Mouse (Mus musculus) stomach, embryonic 14.5 days (tissue): ENCODE results near the gene Pknox1. TPM values are rescaled to one million over a fixed set of nuclear protein-coding genes. Genes with fewer than 3 reads are reported as not detected.
A peak's percentile ranks its signal among the peaks of the same experiment; 100 is the strongest.
"Not testable (repeated sequence)": the region's sequence is repeated elsewhere in the genome, so short reads cannot be mapped to it uniquely, and the experiment has no call there.

ENCODE experiments used
- ATAC-seq: fragments of 200-750 bp; cut with Nextera tagmentation; 2 replicates; pipeline ENCODE4 v1.8.0; 2017; ENCODE audit warnings: low read depth, moderate TSS enrichment; ENCODE audit not compliant: insufficient number of reproducible peaks, insufficient read depth, low FRiP score
- H3K27ac ChIP-seq: fragments of 300-500 bp; sonication (generic); 2 replicates; pipeline ENCODE4 v1.5.1; 2014; ENCODE audit warnings: mild to moderate bottlenecking, low read length, moderate library complexity, mixed read lengths
- H3K27me3 ChIP-seq: fragments of 300-500 bp; sonication (generic); 2 replicates; pipeline ENCODE4 v1.6.1; 2014; ENCODE audit warnings: low read length, control low read depth, mixed read lengths; ENCODE audit not compliant: control insufficient read depth, insufficient read depth
- H3K36me3 ChIP-seq: fragments of 300-500 bp; sonication (generic); 2 replicates; pipeline ENCODE4 v1.6.1; 2014; ENCODE audit warnings: mild to moderate bottlenecking, control low read depth, low read length, moderate library complexity, mixed read lengths; ENCODE audit not compliant: control insufficient read depth, insufficient read depth
- H3K4me1 ChIP-seq: fragments of 300-500 bp; sonication (generic); 2 replicates; pipeline ENCODE4 v1.6.1; 2014; ENCODE audit warnings: low read length, control low read depth, mixed read lengths; ENCODE audit not compliant: control insufficient read depth, insufficient read depth
- H3K4me2 ChIP-seq: fragments of 300-500 bp; sonication (generic); replicated peaks from 2 replicates; pipeline ENCODE4 v1.6.1; 2014; ENCODE audit warnings: low read depth, low read length, control low read depth
- H3K4me3 ChIP-seq: fragments of 300-500 bp; sonication (generic); 2 replicates; pipeline ENCODE4 v1.5.1; 2014; ENCODE audit warnings: low read depth, low read length, control low read depth
- H3K9ac ChIP-seq: fragments of 300-500 bp; sonication (generic); replicated peaks from 2 replicates; pipeline ENCODE4 v1.6.1; 2014; ENCODE audit warnings: low read depth, mild to moderate bottlenecking, control low read depth, low read length, moderate library complexity, mixed read lengths
- H3K9me3 ChIP-seq: fragments of 300-500 bp; sonication (generic); 2 replicates; pipeline ENCODE4 v1.6.1; 2016; ENCODE audit warnings: low read depth, low read length, control low read depth; ENCODE audit not compliant: control insufficient read depth
- WGBS: fragments of 180-500 bp; shearing (Covaris S2); extraction: QIAGEN DNeasy Blood & Tissue Kit; methylation state at CpG from one replicate; pipeline ENCODE4 v1.1.7; 2014; 5-methylcytosine and 5-hydroxymethylcytosine counted together
- polyA plus RNA-seq: library from polyadenylated mRNA; unstranded; fragments of >200 nt; fragmentation: Nextera tagmentation; extraction: Ambion mirVana; gene quantifications from 2 replicates; pipeline ENCODE4 v1.2.1, GENCODE M21; 2014

Gene Pknox1
- polyA plus RNA-seq, 1 experiment from 2014 or later: 45.1 TPM

DNA sequence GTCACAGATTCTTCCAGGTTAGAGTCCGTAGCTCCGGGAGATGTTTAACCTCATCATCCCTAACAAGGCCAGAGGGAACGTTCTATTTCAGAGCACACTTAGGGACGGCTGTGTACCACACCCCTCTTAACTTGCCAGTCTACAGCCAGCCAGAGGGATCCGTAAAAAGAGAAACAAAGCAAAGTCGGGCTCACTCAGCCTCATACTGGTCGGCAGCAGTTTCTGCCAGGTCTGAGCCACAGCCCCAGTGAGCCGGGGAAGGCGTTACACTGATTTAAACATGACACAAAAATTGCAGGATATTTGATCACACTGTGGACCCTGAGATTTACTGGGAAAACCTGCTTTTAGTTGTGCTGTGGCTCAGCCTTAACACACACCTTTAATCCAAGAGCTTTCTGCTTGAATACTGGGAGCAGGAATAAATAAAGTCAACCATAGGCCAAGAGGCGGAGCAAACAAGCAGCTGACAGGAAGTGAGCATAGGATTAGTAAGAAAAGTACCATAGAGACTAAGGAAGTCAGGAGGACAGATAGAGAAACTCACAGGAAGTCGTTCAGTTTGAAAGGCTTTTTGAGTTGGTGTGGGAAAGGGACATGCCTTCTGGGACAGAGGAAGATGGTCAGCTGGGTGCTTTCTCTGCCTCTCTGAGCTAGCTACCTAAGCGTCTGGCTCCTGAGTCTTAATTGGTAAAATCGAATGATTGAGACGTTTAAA is 32.9 kb upstream of the Pknox1 start:
- Histone ChIP-seq H3K9ac (no peak overlapping the region), H3K27me3 (no peaks in the 10 kb centered on the region), H3K36me3 (peaks cover 34% of the 10 kb centered on the region), H3K27ac (no peak overlapping the region), H3K9me3 (no peaks in the 10 kb centered on the region), H3K4me2 (no peak overlapping the region), H3K4me1 (peaks cover 8% of the 10 kb centered on the region; the same call in 1 of the 2 replicates), H3K4me3 (no peak overlapping the region)
- no peak for ATAC-seq
- 85% methylated on average over 14 of the region's 14 CpGs for WGBS

DNA sequence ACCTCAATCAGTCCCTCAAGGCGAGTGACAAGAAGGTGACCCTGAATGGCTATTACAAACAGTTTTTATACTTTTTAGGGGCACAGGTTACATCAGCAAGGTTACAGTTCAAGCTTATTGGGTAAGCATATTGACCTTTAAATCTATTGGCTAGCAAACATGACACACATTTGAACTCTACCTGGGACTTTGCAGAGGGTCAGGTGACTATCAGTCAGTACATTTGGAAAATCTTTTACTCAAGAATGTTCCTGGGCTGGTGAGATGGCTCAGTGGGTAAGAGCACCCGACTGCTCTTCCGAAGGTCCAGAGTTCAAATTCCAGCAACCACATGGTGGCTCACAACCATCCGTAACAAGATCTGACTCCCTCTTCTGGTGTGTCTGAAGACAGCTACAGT is 32.2 kb upstream of the Pknox1 start:
- WGBS: 91% methylated on average over 3 of the region's 4 CpGs
- H3K27ac ChIP-seq, H3K9me3 ChIP-seq, H3K27me3 ChIP-seq, H3K4me3 ChIP-seq, H3K9ac ChIP-seq, H3K4me2 ChIP-seq, H3K4me1 ChIP-seq, ATAC-seq: not testable (repeated sequence)
- H3K36me3 ChIP-seq: peaks cover 27% of the 10 kb centered on the region

DNA sequence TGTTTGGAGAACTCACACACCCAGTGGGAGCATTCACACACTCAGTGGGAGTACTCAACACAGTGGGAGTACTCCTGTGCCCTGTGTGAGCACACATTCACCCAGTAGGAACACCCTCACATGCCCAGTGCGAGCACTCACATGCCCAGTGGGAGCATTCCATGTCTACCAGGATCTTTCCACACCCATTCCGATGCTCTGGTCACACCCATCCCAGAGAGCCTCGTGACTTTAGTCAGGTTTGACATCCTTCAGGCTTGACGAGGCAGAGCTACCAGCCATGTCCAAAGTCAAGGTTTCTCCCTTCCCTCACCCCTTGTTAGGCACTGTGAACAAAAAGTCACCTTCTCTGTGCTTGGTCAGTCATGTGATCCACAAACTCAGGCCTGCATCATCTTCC is 29.2 kb upstream of the Pknox1 start:
- Histone ChIP-seq H3K9me3 (no peaks in the 10 kb centered on the region), H3K27me3 (no peaks in the 10 kb centered on the region), H3K4me2 (no peak overlapping the region), H3K9ac (no peak overlapping the region), H3K4me3 (no peak overlapping the region), H3K27ac (peak overlapping the region; percentile 58), H3K36me3 (peaks cover 13% of the 10 kb centered on the region), H3K4me1 (peaks cover 8% of the 10 kb centered on the region; the same call in 1 of the 2 replicates)
- 0 out of 2 replicates have a peak, but pooled peaks have one; percentile 3 for ATAC-seq
- 63% methylated on average over 4 of the region's 4 CpGs for WGBS

DNA sequence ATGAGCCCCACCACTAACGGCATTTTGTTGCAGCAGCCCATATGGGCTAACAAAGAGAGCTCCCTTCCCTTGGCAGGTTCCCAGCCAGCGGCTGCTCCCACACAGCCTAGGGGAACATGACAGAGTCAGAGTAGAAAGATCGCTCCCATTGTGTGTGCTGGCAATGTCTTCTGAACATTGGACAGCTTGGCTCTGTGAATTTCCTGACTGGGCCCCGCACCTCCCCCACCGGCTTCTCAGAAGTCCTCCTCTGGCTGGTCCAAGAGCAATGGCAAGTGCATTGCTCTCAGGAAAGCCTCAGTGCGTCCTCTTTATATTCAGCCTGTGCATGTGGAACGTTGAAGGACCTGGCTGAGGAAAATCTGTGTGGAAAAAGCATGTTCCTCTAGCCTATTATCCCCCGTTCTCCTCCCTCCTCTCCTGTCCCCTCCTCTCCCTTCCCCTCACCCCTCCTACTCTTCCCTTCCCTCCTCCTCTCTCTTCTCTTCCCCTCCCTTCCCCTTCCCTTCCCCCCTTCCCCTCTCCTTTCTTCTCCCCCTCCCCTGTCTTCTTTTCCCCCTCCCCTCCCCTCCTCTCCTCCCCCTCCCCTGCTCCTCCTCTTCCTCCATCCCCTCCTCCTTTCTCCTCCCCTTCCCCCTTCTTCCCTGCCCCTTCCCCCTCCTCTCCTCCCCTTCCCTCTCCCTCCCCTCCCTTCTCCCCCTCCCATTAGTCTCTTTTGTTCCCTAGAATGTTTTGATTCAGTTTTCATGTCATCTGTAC is 28.5 kb upstream of the Pknox1 start:
- no peak overlapping the region for H3K4me3 ChIP-seq
- peaks cover 8% of the 10 kb centered on the region; the same call in 1 of the 2 replicates for H3K4me1 ChIP-seq
- H3K9ac ChIP-seq: no peak overlapping the region
- peaks cover 8% of the 10 kb centered on the region for H3K36me3 ChIP-seq
- H3K4me2 ChIP-seq: no peak overlapping the region
- H3K27ac ChIP-seq: peak overlapping the region; percentile 58
- 40% methylated on average over 8 of the region's 8 CpGs for WGBS
- peak; percentile 61; the same call in 1 of the 2 replicates for ATAC-seq
- H3K27me3 ChIP-seq: no peaks in the 10 kb centered on the region
- no peaks in the 10 kb centered on the region for H3K9me3 ChIP-seq

DNA sequence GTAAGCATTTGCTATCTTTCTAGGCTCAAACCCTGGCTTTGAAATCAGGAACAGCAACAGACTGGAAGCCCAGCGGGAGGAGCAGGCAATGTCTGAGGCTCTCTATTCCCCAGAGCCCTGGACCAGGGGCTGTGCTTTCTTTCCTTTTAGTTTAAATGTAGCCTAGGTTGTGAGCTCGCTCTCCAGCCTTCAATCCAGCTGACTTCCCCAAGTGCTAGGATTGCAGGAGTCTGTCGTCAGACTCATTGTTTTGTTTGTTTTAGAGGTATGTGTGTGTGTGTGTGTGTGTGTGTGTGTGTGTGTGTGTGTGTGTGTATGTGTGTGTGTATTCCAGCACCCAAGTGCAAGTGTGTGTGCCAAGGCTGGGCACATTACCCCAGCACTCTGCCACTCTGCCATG is 24.4 kb upstream of the Pknox1 start:
- Histone ChIP-seq H3K36me3 (no peaks in the 10 kb centered on the region), H3K4me2 (no peak overlapping the region), H3K9me3 (no peaks in the 10 kb centered on the region), H3K9ac (no peak overlapping the region), H3K27me3 (no peaks in the 10 kb centered on the region), H3K4me1 (peaks cover 16% of the 10 kb centered on the region), H3K27ac (no peak overlapping the region), H3K4me3 (no peak overlapping the region)
- no peak for ATAC-seq
- 54% methylated on average over 3 of the region's 3 CpGs for WGBS

DNA sequence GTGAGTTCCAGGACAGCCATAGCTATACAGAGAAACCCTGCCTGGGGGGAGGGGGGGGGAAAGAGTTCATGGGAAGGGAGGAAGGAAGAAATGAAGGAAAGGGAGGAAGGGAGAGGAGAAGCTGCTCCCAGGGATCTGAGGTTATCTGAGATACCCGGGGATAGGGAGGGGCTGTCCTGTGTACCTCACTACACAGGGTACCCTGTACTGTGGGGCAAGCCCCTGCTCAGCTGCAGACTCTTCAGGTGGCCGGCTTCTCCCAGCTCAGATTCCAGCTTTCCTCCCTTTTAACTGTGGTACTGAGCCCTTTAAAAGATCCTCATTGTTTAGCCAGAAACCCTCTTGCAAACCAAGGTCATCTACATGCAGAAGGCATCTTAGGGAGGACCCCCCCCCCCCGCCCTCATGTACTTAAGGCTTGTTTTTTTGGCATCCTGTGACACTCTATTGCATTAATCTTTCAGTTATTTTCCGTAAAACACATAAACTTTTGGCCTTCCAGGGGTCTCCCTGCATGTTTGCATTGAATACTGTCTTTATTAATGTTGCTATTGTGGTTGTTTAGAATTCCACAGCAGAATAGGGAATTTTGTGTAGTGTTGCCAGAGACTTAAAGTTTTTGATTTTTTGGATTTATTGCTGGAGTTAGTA is 23.6 kb upstream of the Pknox1 start:
- no peak for ATAC-seq
- 56% methylated on average over 4 of the region's 4 CpGs for WGBS
- Histone ChIP-seq H3K27me3 (no peaks in the 10 kb centered on the region), H3K4me2 (no peak overlapping the region), H3K4me1 (peaks cover 9% of the 10 kb centered on the region), H3K36me3 (no peaks in the 10 kb centered on the region), H3K4me3 (no peak overlapping the region), H3K9me3 (no peaks in the 10 kb centered on the region), H3K9ac (no peak overlapping the region), H3K27ac (0 out of 2 replicates have a peak overlapping the region, but pooled peaks have one; percentile 29)

DNA sequence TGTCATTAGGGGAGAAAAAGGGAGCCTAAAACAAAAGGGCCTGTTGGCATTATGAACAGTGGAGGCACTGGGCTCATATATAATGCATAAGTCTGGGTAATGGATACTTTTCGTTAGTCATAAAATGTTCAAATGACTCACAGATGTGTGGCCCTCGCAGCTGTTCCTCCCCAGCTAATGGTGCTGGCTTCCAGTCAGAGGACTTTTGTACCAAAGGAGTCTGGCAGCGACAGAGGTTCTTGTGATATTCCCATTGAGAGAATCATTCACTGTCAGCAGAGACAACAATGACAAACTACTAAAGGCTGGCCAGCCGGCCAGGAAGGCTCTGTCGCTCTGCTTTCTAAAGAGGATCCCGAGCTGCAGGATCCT is 23.1 kb upstream of the Pknox1 start:
- Histone ChIP-seq H3K36me3 (no peaks in the 10 kb centered on the region), H3K27ac (0 out of 2 replicates have a peak overlapping the region, but pooled peaks have one; percentile 29), H3K4me3 (no peak overlapping the region), H3K9ac (no peak overlapping the region), H3K9me3 (no peaks in the 10 kb centered on the region), H3K27me3 (no peaks in the 10 kb centered on the region), H3K4me2 (no peak overlapping the region), H3K4me1 (peaks cover 8% of the 10 kb centered on the region; the same call in 1 of the 2 replicates)
- WGBS: 37% methylated on average over 6 of the region's 6 CpGs
- no peak for ATAC-seq

DNA sequence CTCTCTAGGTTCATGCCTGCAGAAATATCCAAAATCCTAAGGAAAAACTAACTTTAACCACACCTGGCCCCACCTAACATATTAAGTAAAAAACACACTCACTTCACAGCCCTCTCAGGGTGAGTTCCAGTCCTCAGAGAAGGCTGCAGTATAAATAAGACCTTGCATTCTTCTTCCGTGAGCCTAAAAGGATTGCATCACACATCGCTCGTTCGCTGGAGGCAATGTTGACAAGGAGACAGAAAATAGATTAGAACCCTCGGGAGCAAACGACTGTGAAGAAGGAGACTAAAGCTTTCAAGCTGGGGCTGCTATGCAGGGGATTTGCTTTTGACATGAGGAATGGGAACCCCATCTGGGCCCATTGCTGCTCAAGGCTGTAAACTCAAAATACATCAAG is 21.0 kb upstream of the Pknox1 start:
- no peak overlapping the region for H3K9ac ChIP-seq
- no peaks in the 10 kb centered on the region for H3K36me3 ChIP-seq
- WGBS: 16% methylated on average over 6 of the region's 6 CpGs
- no peaks in the 10 kb centered on the region for H3K27me3 ChIP-seq
- ATAC-seq: no peak
- H3K27ac ChIP-seq: peak overlapping the region; percentile 33; the same call in 1 of the 2 replicates
- no peak overlapping the region for H3K4me3 ChIP-seq
- H3K4me1 ChIP-seq: peaks cover 8% of the 10 kb centered on the region; the same call in 1 of the 2 replicates
- H3K9me3 ChIP-seq: no peaks in the 10 kb centered on the region
- H3K4me2 ChIP-seq: no peak overlapping the region
